Mouse (Mus musculus) gastrocnemius, adult 8-10 months (tissue): Measurements from ENCODE around the gene Crtac1. TPM values are rescaled to one million over a fixed set of nuclear protein-coding genes. Genes with fewer than 3 reads are reported as not detected.

Source experiments
- DNase-seq, 2 experiments: peaks; one replicate each; pipeline ENCODE4 v3.0.0; 2022; ENCODE audit warnings: low spot score in 2 of 2
- total RNA-seq, 4 experiments: library from RNA; stranded (reverse); gene quantifications; 2 replicates each; pipeline ENCODE4 v1.2.4; 2022

Crtac1 gene
- total RNA-seq, 4 experiments from 2014 or later, result 0.10 to 0.97 (median 0.27) TPM; not detected in 1

DNA sequence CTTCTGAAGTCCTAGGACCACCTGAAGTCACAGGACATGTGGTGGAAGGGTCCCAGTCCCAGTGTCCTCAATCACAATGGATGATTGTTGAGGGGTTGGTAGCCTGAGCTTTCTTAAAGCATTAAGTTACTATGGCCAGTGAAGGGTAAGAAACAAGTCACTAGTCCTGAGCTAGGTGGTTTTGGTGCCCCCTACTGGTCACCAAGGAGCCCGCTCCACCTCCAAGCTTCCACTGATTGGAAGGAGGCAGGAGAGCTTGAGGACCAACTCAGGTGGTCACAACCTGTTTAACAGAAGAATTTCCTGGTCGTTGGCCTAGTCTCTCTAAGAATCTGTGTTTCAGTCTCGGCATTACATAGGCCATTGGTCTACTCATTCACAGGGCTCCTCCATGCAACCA, 2.2 kb downstream of the Crtac1 start:
- DNase-seq, result no peak

DNA sequence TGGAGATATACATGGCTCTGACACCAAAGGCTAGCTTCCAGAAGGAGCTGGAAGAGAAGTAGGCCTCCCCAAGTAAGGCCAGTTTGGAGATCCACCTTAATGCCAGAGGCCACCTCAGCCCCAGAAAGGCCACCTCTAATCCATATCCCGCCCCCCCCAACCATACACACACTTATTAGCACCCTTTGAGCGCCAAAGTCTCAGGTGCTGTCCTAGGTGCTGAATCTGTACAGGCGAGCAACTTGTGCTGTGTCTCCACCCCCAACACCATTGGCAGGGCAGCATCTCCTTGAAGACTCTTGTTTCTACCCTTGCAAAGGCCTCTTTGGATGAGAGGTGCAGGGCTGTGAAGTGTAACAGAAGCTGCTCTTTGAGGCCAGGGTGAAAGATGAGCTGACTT, 6.4 kb downstream of the Crtac1 start:
- DNase-seq, result no peak

- DNase-seq, result no peak
Measured at GRCm38 (mm10) chr19:42415042-42415441, 16.5 kb downstream of the Crtac1 start.

GRCm38 (mm10) chr19:42409856-42410255, 21.7 kb downstream of the Crtac1 start:
- no peak for DNase-seq

GRCm38 (mm10) chr19:42409226-42409625, 22.4 kb downstream of the Crtac1 start:
- no peak for DNase-seq

DNA sequence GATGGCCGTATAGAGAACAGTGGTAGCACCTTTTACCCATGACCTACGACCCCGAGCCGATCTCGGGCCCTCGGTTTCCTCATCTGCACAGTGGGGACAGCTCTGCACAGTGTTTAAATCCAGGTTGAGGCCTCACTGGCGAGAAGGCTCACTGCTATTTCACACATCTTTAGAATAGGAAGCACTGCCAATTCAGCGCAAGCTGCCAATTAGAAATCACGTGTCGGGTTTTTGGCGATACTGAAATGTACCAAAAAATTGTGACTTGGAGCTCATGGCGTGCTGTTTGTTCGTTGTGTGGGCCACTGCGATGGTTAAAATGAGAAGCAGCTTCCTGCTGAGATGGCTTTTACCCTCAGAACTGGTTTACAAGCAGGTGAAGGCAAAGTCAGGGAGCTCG, 27.2 kb downstream of the Crtac1 start:
- no peak for DNase-seq

DNA sequence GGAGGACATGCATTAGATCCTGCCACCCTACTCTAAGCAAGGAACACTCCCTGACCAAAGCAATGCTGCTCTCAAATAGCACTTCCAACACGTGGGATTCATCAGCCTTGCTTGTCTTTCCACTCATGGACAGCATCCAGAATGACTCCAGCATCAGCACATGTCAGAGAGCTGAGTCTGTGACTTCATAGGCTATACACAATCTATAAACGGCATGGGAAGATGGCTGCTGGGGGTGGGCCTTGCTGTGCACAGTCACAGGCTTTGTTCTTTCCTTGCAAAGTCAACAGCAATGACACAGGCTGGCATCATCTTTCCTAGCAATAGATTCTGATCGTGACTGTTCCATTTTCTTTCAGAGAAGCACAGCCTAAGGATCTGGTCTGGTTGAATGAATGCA, 31.6 kb downstream of the Crtac1 start:
- DNase-seq, result no peak

DNA sequence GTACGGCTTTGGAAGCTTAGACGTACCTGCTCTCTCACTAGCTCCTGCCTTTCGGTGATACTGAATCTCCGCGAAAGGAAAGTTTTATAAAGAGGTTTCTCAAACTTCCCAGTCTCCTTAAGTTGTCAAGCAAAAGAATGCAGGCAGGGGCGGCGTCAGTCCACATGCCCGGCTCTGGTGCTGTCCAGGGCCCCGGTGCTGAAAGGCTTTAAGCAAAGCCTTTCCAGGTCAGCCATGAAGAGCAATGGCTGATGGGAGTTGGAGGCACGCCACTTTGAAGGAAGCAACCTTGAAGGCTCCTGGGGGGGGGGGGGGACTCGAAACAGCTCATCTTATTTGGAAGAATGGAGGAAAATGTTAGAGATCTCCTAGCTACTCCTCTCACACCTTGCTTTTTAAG, 34.3 kb downstream of the Crtac1 start:
- no peak for DNase-seq

DNA sequence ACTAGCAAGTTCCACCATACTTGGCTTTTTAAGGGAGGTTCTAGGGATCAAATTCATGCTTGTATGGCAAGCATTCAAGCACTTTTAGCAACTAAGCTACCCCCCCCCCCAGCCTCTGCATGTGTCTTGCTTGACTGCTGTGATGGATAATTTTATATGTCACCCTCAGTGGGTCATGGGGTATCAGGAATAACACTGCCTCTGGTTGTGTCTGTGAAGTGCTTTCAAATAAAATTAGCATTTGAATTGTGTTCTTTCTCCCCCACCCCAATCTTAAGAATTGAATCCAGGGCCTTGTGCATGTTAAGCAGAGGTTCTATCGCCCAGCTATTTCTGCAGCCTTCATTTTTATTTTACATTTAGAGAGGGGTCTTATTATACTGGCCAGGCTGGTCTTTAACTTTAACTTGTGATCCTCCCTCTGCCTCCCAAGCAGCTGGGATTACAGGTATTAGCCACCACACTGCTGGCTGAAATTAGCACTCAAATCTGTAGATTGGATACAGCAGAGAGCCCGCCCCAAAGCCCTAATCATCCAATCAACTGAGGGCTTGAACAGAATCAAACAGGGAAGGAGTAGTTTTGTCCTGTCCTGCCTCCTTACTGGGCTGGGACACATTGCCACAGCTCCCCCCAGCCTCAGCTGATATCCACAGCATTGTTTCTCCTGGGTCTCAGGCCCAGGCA, 36.6 kb downstream of the Crtac1 start:
- DNase-seq, result no peak

- no peak for DNase-seq
Measured at GRCm38 (mm10) chr19:42393920-42394319, 37.7 kb downstream of the Crtac1 start.

DNA sequence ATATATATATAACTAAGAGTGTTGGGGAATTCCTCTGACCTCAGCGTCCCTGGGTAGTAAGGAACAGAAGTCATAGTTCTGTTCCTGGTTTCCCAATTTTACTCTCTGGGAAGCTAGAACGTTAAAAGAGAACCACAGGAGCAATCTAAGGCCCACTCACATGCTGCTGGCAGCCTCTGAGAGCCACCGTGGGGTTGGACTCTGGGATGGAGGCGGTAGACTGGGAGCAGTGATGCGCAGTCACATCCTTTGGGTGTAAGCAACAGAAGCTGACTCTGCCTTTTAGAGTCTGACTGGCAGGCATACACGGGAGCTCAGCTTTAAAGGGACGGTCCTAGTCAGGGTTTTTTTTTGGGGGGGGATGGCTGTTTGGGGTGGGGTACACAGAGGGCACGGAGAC, 39.5 kb downstream of the Crtac1 start:
- no peak for DNase-seq

GRCm38 (mm10) chr19:42389574-42389973, 42.0 kb downstream of the Crtac1 start:
- DNase-seq, result no peak

DNA sequence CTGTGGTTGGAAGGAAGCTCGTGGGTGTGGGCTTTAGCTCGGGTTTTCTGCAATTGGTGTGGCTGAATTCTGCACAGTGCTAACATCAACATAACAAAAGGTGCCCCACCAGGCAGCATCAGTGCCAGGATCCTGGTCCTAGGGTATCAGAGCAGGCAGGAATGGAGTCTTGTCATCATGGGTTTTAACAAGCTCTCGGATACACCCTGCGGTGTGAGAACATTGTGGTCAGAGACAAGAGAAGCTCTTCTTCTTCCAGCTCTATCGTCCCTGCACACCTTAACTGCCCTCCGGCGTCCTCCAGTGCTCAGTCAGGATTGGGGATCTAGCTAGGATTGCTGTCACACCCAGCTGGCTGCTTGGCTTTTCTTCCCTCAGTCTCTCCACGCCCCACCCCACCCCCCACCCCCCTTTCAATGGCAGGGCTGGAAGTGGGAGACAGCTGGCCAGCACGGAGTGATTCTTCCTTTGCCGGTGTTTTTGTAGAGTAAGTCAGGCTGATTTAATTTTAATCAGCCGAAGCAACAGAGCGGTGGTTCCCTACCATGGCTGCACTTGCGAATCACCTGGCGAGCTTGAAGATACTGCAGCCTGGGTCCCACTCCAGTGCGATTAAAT, 46.5 kb downstream of the Crtac1 start:
- no peak for DNase-seq

- no peak for DNase-seq
Measured at GRCm38 (mm10) chr19:42380981-42381373, 50.6 kb downstream of the Crtac1 start.

GRCm38 (mm10) chr19:42380321-42380980, 51.1 kb downstream of the Crtac1 start:
- no peak for DNase-seq

DNA sequence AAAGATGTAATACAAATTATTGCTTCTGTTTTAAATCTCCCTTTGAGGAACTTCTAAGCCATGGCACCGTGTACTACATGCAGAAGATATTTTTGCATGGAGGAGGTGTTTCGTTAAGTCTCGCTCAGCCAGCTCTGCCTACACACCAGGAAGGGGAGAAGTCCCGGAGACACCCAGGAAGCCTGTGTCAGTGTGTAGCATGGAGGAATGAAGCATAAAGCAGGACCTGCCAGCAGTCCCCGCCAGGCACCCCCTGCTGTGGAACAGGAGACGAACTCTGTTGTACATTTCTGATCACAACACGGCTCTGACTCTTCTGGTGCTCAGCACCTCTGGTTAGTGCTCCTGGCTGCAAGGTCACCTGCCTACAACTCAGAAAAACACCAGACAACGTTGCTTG, 51.8 kb downstream of the Crtac1 start:
- DNase-seq, result no peak

DNA sequence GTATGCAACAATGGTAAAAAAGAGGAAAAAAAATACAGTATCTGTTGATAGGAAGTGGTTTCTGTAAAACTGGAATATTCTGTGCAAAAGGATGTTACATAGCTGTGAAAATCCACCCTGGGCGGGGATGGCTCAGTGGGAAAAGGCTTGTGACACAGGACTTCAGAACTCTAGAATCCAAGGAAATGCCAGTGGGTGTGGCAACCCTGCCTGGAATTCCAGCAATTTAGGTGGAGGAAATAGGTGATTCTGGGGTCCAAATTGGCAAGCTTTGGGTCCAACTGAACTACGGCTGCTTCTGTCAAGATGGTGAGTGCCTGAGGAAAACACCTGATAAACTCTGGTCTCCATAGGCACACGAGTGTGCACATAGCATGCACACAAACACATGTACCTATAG, 54.4 kb downstream of the Crtac1 start:
- DNase-seq, result no peak

- DNase-seq, result no peak
Measured at GRCm38 (mm10) chr19:42363551-42363950, 68.0 kb downstream of the Crtac1 start.

GRCm38 (mm10) chr19:42358406-42358805, 73.2 kb downstream of the Crtac1 start:
- DNase-seq, result no peak

DNA sequence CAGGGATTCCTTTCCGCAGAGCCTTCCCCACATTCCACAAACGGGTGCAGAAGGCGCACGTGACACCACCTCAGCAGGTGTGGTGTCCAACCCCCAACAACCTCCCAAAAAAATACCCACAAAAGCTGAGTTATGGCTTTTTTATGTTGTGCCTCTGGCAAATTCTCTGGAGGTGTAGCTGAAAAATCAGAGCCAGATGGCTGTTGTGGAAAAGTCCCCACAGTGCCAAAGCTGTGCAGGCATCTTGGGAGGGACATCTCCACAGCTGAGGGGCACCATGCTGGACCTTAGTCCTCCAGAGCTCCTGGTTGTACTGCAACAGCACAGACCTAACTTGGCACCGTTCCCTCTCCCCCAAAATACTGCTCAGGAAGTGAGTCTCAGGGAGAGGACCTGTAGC, 74.7 kb downstream of the Crtac1 start:
- no peak for DNase-seq

- DNase-seq, result no peak
Measured at GRCm38 (mm10) chr19:42355476-42355875, 76.1 kb downstream of the Crtac1 start.

DNA sequence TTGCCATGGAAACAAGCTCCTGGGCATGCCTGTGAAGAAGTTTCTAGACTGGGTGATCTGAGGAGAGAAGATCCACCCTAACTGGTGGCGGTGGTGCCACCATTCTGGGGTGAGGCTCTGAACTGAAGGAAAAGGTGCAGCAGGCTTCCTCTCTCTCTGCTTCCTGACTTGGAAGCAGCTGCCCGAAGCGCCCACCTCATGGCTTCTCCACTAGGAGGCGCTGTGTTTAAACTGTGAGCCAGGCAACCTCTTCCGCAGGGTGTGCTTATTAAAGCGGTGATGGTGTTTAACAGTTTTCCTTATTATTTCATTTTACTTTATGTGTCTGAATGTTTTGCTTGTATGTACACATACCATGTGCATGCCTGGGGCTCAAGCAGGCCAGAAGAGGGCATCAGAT, 90.4 kb downstream of the Crtac1 start:
- no peak for DNase-seq
